Mouse (Mus musculus) hindbrain, embryonic 11.5 days (tissue): ENCODE results near the gene Fbxo2. TPM values are rescaled to one million over a fixed set of nuclear protein-coding genes. Genes with fewer than 3 reads are reported as not detected.
A peak's percentile ranks its signal among the peaks of the same experiment; 100 is the strongest.

Experiments
- ATAC-seq: fragments of 200-750 bp; cut with Nextera tagmentation; 2 replicates; pipeline ENCODE4 v1.8.0; 2017; ENCODE audit warnings: mild to moderate bottlenecking, moderate TSS enrichment, moderate library complexity; ENCODE audit not compliant: low FRiP score
- DNase-seq: peaks from one replicate; pipeline ENCODE4 v3.0.0-alpha.2; 2015; ENCODE audit warnings: low spot score
- H3K27ac ChIP-seq: fragments of 300-500 bp; sonication (generic); 2 replicates; pipeline ENCODE4 v1.5.1; 2014; ENCODE audit warnings: mild to moderate bottlenecking, low read depth, low read length
- H3K27me3 ChIP-seq: fragments of 300-500 bp; sonication (generic); 2 replicates; pipeline ENCODE4 v1.6.1; 2014; ENCODE audit warnings: mild to moderate bottlenecking, low read length, moderate library complexity, mixed read lengths; ENCODE audit not compliant: control insufficient read depth, insufficient read depth
- H3K36me3 ChIP-seq: fragments of 300-500 bp; sonication (generic); 2 replicates; pipeline ENCODE4 v1.6.1; 2014; ENCODE audit warnings: mild to moderate bottlenecking, low read length, moderate library complexity, mixed read lengths; ENCODE audit not compliant: control insufficient read depth, insufficient read depth
- H3K4me1 ChIP-seq: fragments of 300-500 bp; sonication (generic); replicated peaks from 2 replicates; pipeline ENCODE4 v1.6.1; 2014; ENCODE audit warnings: low read length, mixed read lengths; ENCODE audit not compliant: control insufficient read depth, insufficient read depth
- H3K4me2 ChIP-seq: fragments of 300-500 bp; sonication (generic); replicated peaks from 2 replicates; pipeline ENCODE4 v1.6.1; 2014; ENCODE audit warnings: mild to moderate bottlenecking, low read depth, low read length
- H3K4me3 ChIP-seq: fragments of 300-500 bp; sonication (generic); 2 replicates; pipeline ENCODE4 v1.5.1; 2014; ENCODE audit warnings: low read depth, low read length
- H3K9ac ChIP-seq: fragments of 300-500 bp; sonication (generic); 2 replicates; pipeline ENCODE4 v1.6.1; 2014; ENCODE audit warnings: low read depth, low read length
- H3K9me3 ChIP-seq: fragments of 300-500 bp; sonication (generic); 2 replicates; pipeline ENCODE4 v1.6.1; 2016; ENCODE audit warnings: low read length; ENCODE audit not compliant: control insufficient read depth
- WGBS: fragments of 180-500 bp; shearing (Covaris S2); extraction: QIAGEN DNeasy Blood & Tissue Kit; methylation state at CpG from one replicate; pipeline ENCODE4 v1.1.7; 2014; 5-methylcytosine and 5-hydroxymethylcytosine counted together
- polyA plus RNA-seq: library from polyadenylated mRNA; unstranded; fragments of >200 nt; fragmentation: Nextera tagmentation; extraction: Ambion mirVana; gene quantifications from 2 replicates; pipeline ENCODE4 v1.2.1, GENCODE M21; 2014

Gene Fbxo2
- polyA plus RNA-seq, 1 experiment from 2014 or later = 3.0 TPM

DNA sequence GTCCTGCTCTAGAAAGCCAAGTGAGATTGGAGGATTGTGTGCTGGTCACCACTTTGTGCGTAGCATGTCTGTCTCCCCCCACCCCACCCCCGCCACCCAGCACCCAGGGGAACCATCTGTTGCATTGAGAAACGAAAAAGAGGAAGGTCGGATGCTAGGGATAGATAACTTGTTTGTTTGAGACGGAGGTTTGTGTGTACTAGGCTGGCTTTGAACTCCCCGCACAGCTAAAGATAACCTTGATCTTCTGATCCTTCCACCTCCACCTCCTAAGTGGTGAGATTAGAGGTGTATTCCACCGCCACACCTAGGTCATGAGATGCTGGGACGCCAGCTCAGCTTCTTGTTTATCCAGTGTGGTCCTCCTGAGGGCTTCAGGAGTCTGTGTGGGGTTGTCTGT is 25.4 kb upstream of the Fbxo2 start:
- H3K27me3 ChIP-seq = peaks cover 7% of the 10 kb centered on the region; the same call in 1 of the 2 replicates
- DNase-seq = no peak
- WGBS = 79% methylated on average over 8 of the region's 8 CpGs

DNA sequence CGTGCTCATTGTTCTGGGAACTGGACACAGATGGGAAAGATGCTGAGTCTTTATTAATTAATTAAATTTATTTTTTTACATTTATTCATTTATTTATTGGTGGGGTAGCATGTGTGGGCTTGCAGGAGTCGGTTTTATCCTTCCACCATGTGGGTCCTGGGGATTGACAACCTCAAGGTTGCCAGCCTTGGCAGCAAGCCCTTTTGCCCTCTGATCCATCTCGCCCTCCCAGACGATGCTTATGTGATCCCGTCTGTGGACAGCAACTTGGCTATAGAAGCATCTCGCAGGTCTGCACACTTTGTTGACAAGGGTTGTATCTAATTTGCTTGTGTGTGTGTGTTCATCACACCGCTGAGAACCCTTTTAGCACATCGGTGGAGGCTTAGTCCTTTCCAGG is 22.9 kb upstream of the Fbxo2 start:
- Histone ChIP-seq H3K4me2 (no peak overlapping the region), H3K27me3 (peaks cover 7% of the 10 kb centered on the region; the same call in 1 of the 2 replicates), H3K27ac (peak overlapping the region; percentile 24; the same call in 1 of the 2 replicates), H3K4me1 (peaks cover 7% of the 10 kb centered on the region; the same call in 1 of the 2 replicates), H3K9me3 (no peaks in the 10 kb centered on the region), H3K9ac (no peak overlapping the region), H3K4me3 (no peak overlapping the region), H3K36me3 (no peaks in the 10 kb centered on the region)
- 75% methylated on average over 8 of the region's 8 CpGs for WGBS
- no peak for DNase-seq
- no peak for ATAC-seq

More for the DNA sequence above, 25.4 kb upstream of the Fbxo2 start:
- Histone ChIP-seq H3K9me3 (no peaks in the 10 kb centered on the region), H3K4me2 (no peak overlapping the region), H3K4me1 (peaks cover 11% of the 10 kb centered on the region; the same call in 1 of the 2 replicates), H3K9ac (no peak overlapping the region), H3K27ac (no peak overlapping the region), H3K4me3 (no peak overlapping the region), H3K36me3 (no peaks in the 10 kb centered on the region)
- ATAC-seq = no peak

DNA sequence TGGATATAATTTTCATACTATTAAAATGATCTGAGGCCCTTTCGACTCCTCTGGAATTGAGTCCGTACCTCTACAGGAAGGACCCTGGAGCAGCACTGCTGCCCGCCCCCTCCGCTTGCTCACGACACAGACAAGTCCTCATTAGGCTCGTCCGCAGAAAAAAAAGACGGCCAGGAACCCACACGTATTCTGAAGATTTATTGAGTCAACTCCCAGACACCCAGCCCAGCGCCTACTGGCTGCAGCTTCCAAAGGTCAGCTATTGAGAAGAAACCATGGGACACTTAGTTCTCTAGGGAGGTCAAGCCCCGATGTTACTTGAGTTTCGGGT is 20.7 kb upstream of the Fbxo2 start:
- Histone ChIP-seq H3K27me3 (peaks cover 7% of the 10 kb centered on the region; the same call in 1 of the 2 replicates), H3K9ac (peak overlapping the region; percentile 73; the same call in 1 of the 2 replicates), H3K27ac (peak overlapping the region; percentile 87), H3K4me1 (peaks cover 7% of the 10 kb centered on the region; the same call in 1 of the 2 replicates), H3K9me3 (no peaks in the 10 kb centered on the region), H3K4me3 (peak overlapping the region; percentile 56), H3K4me2 (peak overlapping the region; percentile 69), H3K36me3 (no peaks in the 10 kb centered on the region)
- under 1% methylated on average over 10 of the region's 12 CpGs for WGBS
- ATAC-seq (peak; percentile 44; the same call in 1 of the 2 replicates), DNase-seq (no peak)

DNA sequence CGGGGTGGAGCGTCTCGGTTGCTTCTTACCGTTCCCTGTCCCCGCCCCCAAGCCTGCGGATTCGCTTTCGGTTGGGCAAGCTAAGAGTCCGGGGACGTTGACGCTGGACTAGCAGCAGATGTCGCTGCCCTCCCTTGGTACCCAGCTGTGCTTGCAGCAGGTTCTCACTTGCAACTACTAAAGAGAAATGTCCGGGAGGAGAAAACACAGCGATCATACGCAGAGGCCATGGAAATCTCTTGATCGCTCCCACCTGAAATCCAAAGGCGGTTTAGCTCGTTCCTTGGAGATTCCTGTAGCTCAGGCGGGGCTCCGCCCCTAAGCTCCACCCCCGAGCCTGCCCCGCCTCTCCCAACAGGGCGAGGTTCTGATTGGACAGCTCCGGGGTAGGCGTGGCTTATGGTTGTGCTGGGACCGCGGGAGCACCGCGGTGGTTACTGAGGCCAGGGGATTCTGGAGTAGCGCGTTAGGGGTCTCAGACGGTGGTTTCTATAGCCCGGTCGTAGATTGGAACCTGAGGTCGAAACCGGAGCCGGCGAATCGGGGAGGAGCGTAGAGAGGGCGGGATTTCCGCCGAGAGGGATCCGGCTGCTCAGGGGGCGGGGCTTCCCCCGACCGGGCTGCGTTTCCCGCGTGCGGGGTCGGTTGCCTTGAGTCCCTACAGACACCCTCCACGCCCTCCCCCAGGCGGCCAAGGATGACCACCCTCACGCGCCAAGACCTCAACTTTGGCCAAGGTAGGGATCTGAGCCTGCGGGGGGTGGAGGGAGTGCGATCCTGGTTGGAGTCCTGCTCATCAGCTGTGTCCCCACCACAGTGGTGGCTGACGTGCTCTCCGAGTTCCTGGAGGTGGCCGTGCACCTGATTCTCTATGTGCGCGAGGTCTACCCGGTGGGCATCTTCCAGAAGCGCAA is 20.1 kb upstream of the Fbxo2 start:
- Histone ChIP-seq H3K27me3 (peaks cover 7% of the 10 kb centered on the region; the same call in 1 of the 2 replicates), H3K9ac (peak overlapping the region; percentile 73)

DNA sequence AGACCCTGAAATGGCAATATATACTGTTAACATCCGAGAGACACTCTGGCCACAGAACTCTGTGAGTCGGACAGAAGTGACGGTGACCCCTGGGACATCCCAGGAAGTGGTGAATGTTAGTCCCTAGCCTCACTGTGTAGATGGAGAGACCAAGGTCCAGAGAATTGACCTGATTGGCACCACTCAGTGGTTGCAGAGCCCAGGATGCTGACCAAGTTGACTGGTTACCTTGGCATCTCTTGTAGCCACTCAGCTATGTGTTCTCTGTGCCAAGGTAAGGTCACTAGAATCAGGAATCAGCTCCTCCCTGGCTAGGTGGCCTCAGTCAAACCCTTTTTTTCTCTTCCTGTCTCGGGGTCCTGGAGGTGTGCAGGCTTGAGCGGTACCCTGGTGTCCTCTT is 16.7 kb upstream of the Fbxo2 start:
- Histone ChIP-seq H3K4me1 (peaks cover 5% of the 10 kb centered on the region; the same call in 1 of the 2 replicates), H3K27me3 (0 out of 2 replicates have a peak, but pooled peaks cover under 1% of the 10 kb centered on the region), H3K27ac (no peak overlapping the region), H3K4me3 (no peak overlapping the region), H3K4me2 (no peak overlapping the region), H3K9ac (no peak overlapping the region), H3K36me3 (no peaks in the 10 kb centered on the region; the same call in 1 of the 2 replicates), H3K9me3 (no peaks in the 10 kb centered on the region)
- WGBS = 88% methylated on average over 5 of the region's 5 CpGs
- ATAC-seq (no peak), DNase-seq (no peak)

More for the DNA sequence above, 20.1 kb upstream of the Fbxo2 start:
- Histone ChIP-seq H3K4me3 (peak overlapping the region; percentile 56), H3K27ac (peak overlapping the region; percentile 87), H3K36me3 (no peaks in the 10 kb centered on the region), H3K4me2 (peak overlapping the region; percentile 69), H3K4me1 (peaks cover 7% of the 10 kb centered on the region; the same call in 1 of the 2 replicates), H3K9me3 (no peaks in the 10 kb centered on the region)
- peak; percentile 96 for DNase-seq
- under 1% methylated on average over 65 of the region's 65 CpGs for WGBS
- ATAC-seq = peak; percentile 95

DNA sequence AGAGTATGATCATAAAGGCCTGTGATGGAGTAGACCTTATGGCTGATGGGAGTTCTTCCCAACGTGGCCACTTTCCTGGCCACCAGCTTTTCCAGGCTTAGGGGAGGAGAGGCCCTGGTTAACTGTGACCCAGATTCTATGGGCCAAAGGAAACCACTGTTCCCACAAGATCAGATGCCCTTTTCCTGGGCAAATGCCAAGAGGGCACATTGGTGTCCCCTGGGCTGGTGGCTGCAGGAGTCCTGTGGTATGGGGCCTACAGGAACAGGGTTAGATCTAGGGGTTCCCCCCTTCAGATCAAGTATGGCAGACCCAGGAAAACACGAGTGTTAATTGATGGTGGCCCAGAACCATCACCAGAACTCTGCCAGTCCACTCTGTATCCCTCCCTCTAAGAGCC is 12.7 kb upstream of the Fbxo2 start:
- 88% methylated on average over 2 of the region's 2 CpGs for WGBS
- H3K9ac ChIP-seq = no peak overlapping the region
- ATAC-seq (no peak), DNase-seq (no peak)
- no peak overlapping the region for H3K4me2 ChIP-seq
- H3K27ac ChIP-seq = no peak overlapping the region
- no peak overlapping the region for H3K4me3 ChIP-seq
- H3K4me1 ChIP-seq = no peaks in the 10 kb centered on the region; the same call in 1 of the 2 replicates
- H3K9me3 ChIP-seq = no peaks in the 10 kb centered on the region
- H3K36me3 ChIP-seq = no peaks in the 10 kb centered on the region; the same call in 1 of the 2 replicates
- H3K27me3 ChIP-seq = no peaks in the 10 kb centered on the region

DNA sequence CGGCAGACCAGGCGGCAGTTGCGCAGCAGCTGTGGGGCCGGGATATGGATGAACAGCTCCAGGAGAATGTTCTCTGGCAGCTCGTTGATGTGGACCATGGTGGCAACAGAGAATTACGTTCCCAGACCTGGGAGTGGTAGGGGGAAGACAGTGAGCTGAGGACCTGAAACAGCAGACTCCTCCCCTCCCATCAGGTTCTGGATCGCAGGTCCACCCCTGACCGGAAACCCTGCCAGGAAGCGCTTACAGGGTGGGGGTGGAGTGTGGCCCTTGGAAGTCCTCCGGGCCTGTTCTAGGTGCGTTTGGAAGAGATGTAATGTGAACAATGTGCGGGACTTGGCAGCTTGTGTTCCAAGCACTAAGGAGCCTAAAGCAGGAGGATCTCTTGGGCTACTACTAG is 10.9 kb upstream of the Fbxo2 start:
- DNase-seq = no peak
- no peak for ATAC-seq
- Histone ChIP-seq H3K4me2 (no peak overlapping the region), H3K36me3 (no peaks in the 10 kb centered on the region; the same call in 1 of the 2 replicates), H3K27me3 (no peaks in the 10 kb centered on the region), H3K9me3 (no peaks in the 10 kb centered on the region), H3K27ac (no peak overlapping the region), H3K9ac (no peak overlapping the region), H3K4me3 (no peak overlapping the region), H3K4me1 (no peaks in the 10 kb centered on the region; the same call in 1 of the 2 replicates)
- WGBS = 66% methylated on average over 12 of the region's 12 CpGs

DNA sequence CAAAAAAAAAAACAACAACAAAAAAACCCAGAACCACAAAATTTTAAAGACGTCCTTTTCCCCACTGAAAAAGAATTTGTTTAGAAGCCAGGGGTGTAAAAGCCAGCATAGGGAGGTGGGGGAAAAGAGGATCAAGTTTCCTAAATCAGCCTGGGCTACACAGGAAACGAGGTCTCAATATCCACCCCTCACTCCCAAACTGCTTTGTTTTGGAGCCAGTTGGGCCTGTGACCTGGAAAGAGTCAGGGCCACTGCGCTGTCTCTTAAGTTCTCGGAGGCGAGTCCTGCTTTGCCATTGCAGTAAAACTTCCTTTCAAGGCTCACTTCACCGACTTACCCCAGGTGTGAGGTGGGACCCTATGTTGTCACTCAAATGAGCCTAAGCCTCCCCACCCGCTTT is 10.2 kb upstream of the Fbxo2 start:
- no peak overlapping the region for H3K4me3 ChIP-seq
- no peaks in the 10 kb centered on the region for H3K27me3 ChIP-seq
- no peak for DNase-seq
- H3K4me2 ChIP-seq = no peak overlapping the region
- no peaks in the 10 kb centered on the region for H3K9me3 ChIP-seq
- no peak overlapping the region for H3K9ac ChIP-seq
- H3K27ac ChIP-seq = no peak overlapping the region
- no peak for ATAC-seq
- WGBS = 41% methylated on average over 7 of the region's 7 CpGs
- no peaks in the 10 kb centered on the region; the same call in 1 of the 2 replicates for H3K4me1 ChIP-seq
- H3K36me3 ChIP-seq = no peaks in the 10 kb centered on the region; the same call in 1 of the 2 replicates
